Mouse (Mus musculus): ENCODE results near the gene Fbxl19. TPM values are rescaled to one million over a fixed set of nuclear protein-coding genes. Genes with fewer than 3 reads are reported as not detected.

The Fbxl19 gene
- total RNA-seq (2021), result 1 to 10 TPM; 3.3 to 3.4 TPM
- 4.1 and 4.8 TPM in 2 replicates for polyA plus RNA-seq (2012; rRNA removed)
- long read RNA-seq, partial matches to known transcripts, result 0 of 1 reads
- long read RNA-seq, other reads (novel, unspliced or antisense), result 1 of 1 reads

- Histone ChIP-seq H3K9ac (ENCODE audit: low read depth, low read length) (peak within 1 kb of the TSS; percentile 57), H3K36me3 (ENCODE audit: control insufficient read depth, insufficient read depth, low read length) (no peaks in the 10 kb centered on the region), H3K79me2 (replicated peaks; ENCODE audit: control insufficient read depth, insufficient read depth, low read length) (no peaks in the 10 kb centered on the region), H3K4me3 (peak within 1 kb of the TSS; percentile 79), H3K4me1 (ENCODE audit: control insufficient read depth, insufficient read depth, low read length) (peaks cover 2% of the 10 kb centered on the region), H3K27ac (peak within 1 kb of the TSS; percentile 86), H3K27me3 (ENCODE audit: control insufficient read depth, insufficient read depth, low read length) (no peaks in the 10 kb centered on the region)
- TF ChIP-seq EP300 (IDR thresholded peaks at IDR 0.05; ENCODE audit: insufficient read depth, low read depth, low read length), result 0 out of 2 replicates have a peak, but pooled peaks have one; percentile 29
- no peak for TF ChIP-seq POLR2A (IDR thresholded peaks at IDR 0.05; ENCODE audit: insufficient read depth, low read depth, low read length)
- TF ChIP-seq CTCF (IDR thresholded peaks at IDR 0.05), result peak; percentile 68
- peak; percentile 70 to 73 for DNase-seq
- intact Hi-C loops (cut with DNase I), result loop anchor here (1.0 kb wide), 1 partner anchor 69 kb away; no protein-coding TSS in a partner anchor
- WGBS, result under 1% methylated on average over 26 of the region's 26 CpGs
Observed at GRCm38 (mm10) chr7:127744366-127745045, at the start of gene Fbxl19. Gene Fbxl19 (plus strand): TSS chr7:127744543.

DNA sequence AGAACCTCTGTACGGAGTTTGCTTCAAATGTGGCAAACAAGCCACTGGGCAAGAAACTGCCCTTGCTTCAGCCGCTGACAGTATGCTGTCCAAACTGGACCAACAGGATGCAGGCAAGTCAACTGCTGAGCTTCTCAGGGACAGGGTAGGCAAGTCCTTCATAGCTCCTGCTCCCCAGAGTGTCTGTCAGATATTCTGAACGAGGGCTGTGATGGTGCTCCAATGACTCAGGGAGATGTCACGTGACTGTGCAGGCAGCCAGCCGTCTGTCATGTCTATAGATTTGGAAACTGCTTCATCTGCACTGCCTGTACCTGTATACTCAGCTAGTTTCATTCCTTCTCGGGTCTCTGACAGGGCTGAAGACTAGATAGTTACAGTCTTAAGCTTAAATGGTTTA is 45.4 kb upstream of the Fbxl19 start:
- H3K27me3 ChIP-seq (ENCODE audit: control insufficient read depth, insufficient read depth, low read length), result no peaks in the 10 kb centered on the region
- H3K4me3 ChIP-seq, result no peak overlapping the region
- H3K9ac ChIP-seq (ENCODE audit: low read depth, low read length), result no peak overlapping the region
- no peak for DNase-seq
- intact Hi-C loops (cut with DNase I), result no loop called here
- no peaks in the 10 kb centered on the region for H3K79me2 ChIP-seq (replicated peaks; ENCODE audit: control insufficient read depth, insufficient read depth, low read length)
- no peak for TF ChIP-seq CTCF (IDR thresholded peaks at IDR 0.05)
- TF ChIP-seq POLR2A (IDR thresholded peaks at IDR 0.05; ENCODE audit: insufficient read depth, low read depth, low read length), result no peak
- no peak for TF ChIP-seq EP300 (IDR thresholded peaks at IDR 0.05; ENCODE audit: insufficient read depth, low read depth, low read length)
- peaks cover 4% of the 10 kb centered on the region for H3K36me3 ChIP-seq (ENCODE audit: control insufficient read depth, insufficient read depth, low read length)
- H3K4me1 ChIP-seq (ENCODE audit: control insufficient read depth, insufficient read depth, low read length), result peaks cover 1% of the 10 kb centered on the region
- 77% methylated on average over 6 of the region's 6 CpGs for WGBS
- no peak overlapping the region for H3K27ac ChIP-seq

DNA sequence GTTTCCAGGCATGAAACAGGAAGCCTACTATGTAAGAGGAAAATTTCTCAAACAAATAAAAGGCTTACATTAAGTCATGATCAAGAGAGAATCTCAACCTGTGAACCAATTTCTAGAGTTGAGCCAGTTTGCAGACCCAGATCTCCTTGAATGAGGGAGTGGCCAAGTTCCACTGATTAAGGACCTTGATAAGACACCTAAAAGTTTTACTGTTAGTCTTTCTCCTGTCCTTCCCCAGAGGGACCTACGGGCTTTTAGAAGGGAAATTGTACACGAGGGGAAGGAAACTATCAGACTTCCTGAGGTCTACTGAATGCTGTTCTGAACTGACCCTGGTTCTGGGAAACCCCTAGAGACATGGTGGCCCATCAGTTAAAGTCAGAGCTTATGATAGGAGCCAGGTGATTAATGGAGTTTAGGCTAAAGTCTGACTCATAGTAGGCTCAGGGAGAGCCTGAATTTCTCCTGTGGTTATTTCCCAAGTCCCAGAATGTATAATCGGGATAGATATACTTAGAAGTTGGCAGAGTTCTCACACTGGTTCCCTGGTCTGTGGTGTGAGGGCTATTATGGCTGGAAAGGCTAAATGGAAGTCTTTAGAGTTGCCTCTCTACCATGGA is 43.5 kb upstream of the Fbxl19 start:
- H3K36me3 ChIP-seq (ENCODE audit: control insufficient read depth, insufficient read depth, low read length), result peaks cover 4% of the 10 kb centered on the region
- no peaks in the 10 kb centered on the region for H3K79me2 ChIP-seq (replicated peaks; ENCODE audit: control insufficient read depth, insufficient read depth, low read length)
- no peak overlapping the region for H3K9ac ChIP-seq (ENCODE audit: low read depth, low read length)
- H3K27ac ChIP-seq, result no peak overlapping the region
- H3K4me3 ChIP-seq, result no peak overlapping the region
- TF ChIP-seq CTCF (IDR thresholded peaks at IDR 0.05) (no peak), EP300 (IDR thresholded peaks at IDR 0.05; ENCODE audit: insufficient read depth, low read depth, low read length) (no peak), POLR2A (IDR thresholded peaks at IDR 0.05; ENCODE audit: insufficient read depth, low read depth, low read length) (no peak)
- intact Hi-C loops (cut with DNase I), result no loop called here
- no peaks in the 10 kb centered on the region for H3K27me3 ChIP-seq (ENCODE audit: control insufficient read depth, insufficient read depth, low read length)
- peaks cover 1% of the 10 kb centered on the region for H3K4me1 ChIP-seq (ENCODE audit: control insufficient read depth, insufficient read depth, low read length)
- no peak for DNase-seq
- 26% methylated on average over 3 of the region's 3 CpGs for WGBS

DNA sequence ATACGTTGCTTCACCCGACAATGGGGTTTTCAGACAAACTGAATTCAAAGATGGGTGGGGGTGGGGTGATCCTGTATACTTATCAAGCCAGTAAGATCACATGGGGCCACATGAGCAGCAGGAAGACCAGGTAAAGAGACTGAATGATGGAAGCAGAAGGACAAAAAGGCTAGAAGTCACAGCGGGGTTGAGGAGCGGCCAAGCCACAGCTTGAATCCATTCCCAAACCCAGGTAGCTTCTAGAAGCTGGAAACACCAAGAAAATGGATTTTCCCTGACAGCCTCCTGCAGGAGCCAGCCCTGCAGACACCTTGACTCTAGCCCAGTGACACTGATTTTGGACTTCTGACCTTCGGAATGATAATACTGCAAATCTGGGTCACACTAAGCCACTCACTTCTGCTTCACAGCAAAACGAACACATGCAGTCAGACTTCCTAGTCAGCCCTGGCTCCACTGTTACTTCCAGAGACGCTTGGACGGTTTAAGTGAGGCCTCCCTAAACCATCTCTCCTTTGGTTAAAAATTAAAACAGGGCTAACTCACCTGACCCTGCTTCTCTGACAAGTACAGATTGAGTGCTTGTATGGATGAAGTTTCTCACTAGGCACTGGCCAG is 40.7 kb upstream of the Fbxl19 start:
- Histone ChIP-seq H3K36me3 (ENCODE audit: control insufficient read depth, insufficient read depth, low read length) (peaks cover 4% of the 10 kb centered on the region), H3K9ac (ENCODE audit: low read depth, low read length) (no peak overlapping the region), H3K27me3 (ENCODE audit: control insufficient read depth, insufficient read depth, low read length) (no peaks in the 10 kb centered on the region), H3K4me3 (no peak overlapping the region), H3K4me1 (ENCODE audit: control insufficient read depth, insufficient read depth, low read length) (peaks cover 4% of the 10 kb centered on the region), H3K79me2 (replicated peaks; ENCODE audit: control insufficient read depth, insufficient read depth, low read length) (no peaks in the 10 kb centered on the region), H3K27ac (no peak overlapping the region)
- intact Hi-C loops (cut with DNase I), result no loop called here
- 93% methylated on average over 8 of the region's 8 CpGs for WGBS
- TF ChIP-seq CTCF (IDR thresholded peaks at IDR 0.05) (no peak), POLR2A (IDR thresholded peaks at IDR 0.05; ENCODE audit: insufficient read depth, low read depth, low read length) (no peak), EP300 (IDR thresholded peaks at IDR 0.05; ENCODE audit: insufficient read depth, low read depth, low read length) (no peak)
- no peak for DNase-seq

DNA sequence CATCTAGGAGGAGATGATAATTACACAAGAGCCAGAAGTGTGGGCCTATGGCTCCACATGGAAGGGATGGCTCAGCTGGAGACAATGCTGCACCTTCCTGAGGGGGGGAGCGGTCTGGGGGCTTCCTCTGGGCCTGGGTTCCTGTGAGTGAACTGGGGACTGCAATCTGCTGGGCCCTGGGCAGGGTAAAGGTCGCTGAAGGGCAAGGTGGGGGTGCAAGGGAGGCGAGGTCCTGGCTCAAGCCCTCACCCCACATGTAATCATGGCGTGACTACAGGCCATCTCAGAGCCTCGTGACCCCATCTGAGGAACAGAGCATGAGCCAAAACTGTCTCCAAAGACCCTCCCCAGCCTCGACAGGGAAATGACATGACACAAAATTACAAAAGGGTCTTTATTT is 39.7 kb upstream of the Fbxl19 start:
- Histone ChIP-seq H3K4me3 (no peak overlapping the region), H3K36me3 (ENCODE audit: control insufficient read depth, insufficient read depth, low read length) (peaks cover 4% of the 10 kb centered on the region), H3K4me1 (ENCODE audit: control insufficient read depth, insufficient read depth, low read length) (peaks cover 7% of the 10 kb centered on the region), H3K27me3 (ENCODE audit: control insufficient read depth, insufficient read depth, low read length) (no peaks in the 10 kb centered on the region), H3K79me2 (replicated peaks; ENCODE audit: control insufficient read depth, insufficient read depth, low read length) (no peaks in the 10 kb centered on the region), H3K27ac (no peak overlapping the region), H3K9ac (ENCODE audit: low read depth, low read length) (no peak overlapping the region)
- no peak for DNase-seq
- TF ChIP-seq CTCF (IDR thresholded peaks at IDR 0.05) (no peak), POLR2A (IDR thresholded peaks at IDR 0.05; ENCODE audit: insufficient read depth, low read depth, low read length) (no peak), EP300 (IDR thresholded peaks at IDR 0.05; ENCODE audit: insufficient read depth, low read depth, low read length) (no peak)
- intact Hi-C loops (cut with DNase I), result no loop called here
- WGBS, result 91% methylated on average over 6 of the region's 6 CpGs
